ENCODE assay signal across 25 mouse cellular contexts in the genomic region with DNA sequence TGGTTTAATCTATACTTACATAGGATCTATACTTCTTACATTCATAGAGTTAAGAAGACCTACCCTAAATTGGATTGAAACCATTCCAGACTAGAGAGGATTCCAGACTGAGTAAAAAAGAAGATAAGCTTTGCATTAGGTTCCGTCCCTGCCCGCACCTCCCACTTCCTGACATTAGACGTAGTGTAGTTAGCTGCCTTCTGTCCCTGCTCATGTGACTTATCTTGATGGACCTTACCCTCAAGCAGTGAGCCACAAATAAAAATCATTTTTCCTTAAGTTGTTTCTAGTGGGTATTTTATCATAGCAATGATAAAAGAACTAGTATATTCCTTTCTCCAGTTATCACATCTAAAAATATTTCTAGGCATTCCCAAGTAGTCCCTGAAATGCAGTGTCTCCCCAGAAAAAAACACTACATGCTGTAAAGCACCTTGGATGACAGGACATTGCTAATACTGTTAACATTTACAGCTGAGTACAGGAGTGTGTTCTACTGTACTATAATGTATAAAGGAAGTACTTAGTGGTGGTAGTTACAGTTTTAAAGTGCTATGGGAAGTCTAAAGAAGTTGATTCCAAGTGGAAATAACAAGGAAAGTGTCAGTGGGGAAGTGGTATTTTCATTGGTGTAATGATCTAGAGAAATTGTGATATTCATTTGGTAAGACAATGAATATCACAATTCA. TPM values are rescaled to one million over a fixed set of nuclear protein-coding genes. Genes with fewer than 3 reads are reported as not detected.
DNase-seq lines count a peak whose midpoint lies in the region; ATAC-seq and TF ChIP-seq lines count a peak whose summit lies in the region.
"Had no signal": no experiment of that assay in that cellular context is flagged by ENCODE, and none has a peak within 500 bp of the region (broad histone marks: within the 10 kb centered on the region; RNA-seq: fewer than 3 reads in every experiment).

No protein-coding gene starts in this region.

- H3K27ac ChIP-seq in MEL (ENCODE audit: control insufficient read depth, low read depth, low read length): no peak overlapping the region
- no peak overlapping the region for H3K27ac ChIP-seq in intestine, embryonic 15.5 days
- H3K27ac ChIP-seq: forebrain, embryonic 10.5 days; forebrain, embryonic 13.5 days; gastrocnemius, adult 2 months; heart, embryonic 15.5 days; hindbrain, embryonic 10.5 days; hindbrain, embryonic 13.5 days had no signal

- ATAC-seq in intestine, embryonic 15.5 days: peak; percentile 93
- peak; percentile 44; the same call in 1 of the 2 replicates for ATAC-seq in megakaryocyte progenitor cell, adult 5-6 weeks (replicated peaks; ENCODE audit: poor library complexity)
- ATAC-seq: forebrain, embryonic 13.5 days; forebrain, embryonic 16.5 days; hindbrain, embryonic 16.5 days; Patski had no signal

- no peak for TF ChIP-seq POLR2A in MEL (IDR thresholded peaks at IDR 0.05; ENCODE audit: control insufficient read depth in 1 of 2, insufficient read depth in 1 of 2, low read depth in 1 of 2, low read length in 2 of 2, poor library complexity in 1 of 2)

- no peaks in the 10 kb centered on the region for H3K27me3 ChIP-seq in MEL (ENCODE audit: control insufficient read depth in 1 of 2, insufficient read depth in 2 of 2, low read length in 2 of 2)
- no peaks in the 10 kb centered on the region for H3K27me3 ChIP-seq in intestine, embryonic 15.5 days (replicated peaks)
- H3K27me3 ChIP-seq: forebrain, embryonic 13.5 days; heart, embryonic 12.5 days; heart, embryonic 15.5 days; hindbrain, embryonic 13.5 days; Patski had no signal

- WGBS in intestine, embryonic 15.5 days: 47% methylated on average over 3 of the region's 3 CpGs

- no peak overlapping the region for H3K4me3 ChIP-seq in MEL (ENCODE audit: control insufficient read depth in 1 of 2, insufficient read depth in 1 of 2, low read depth in 2 of 2, low read length in 2 of 2)
- no peak overlapping the region for H3K4me3 ChIP-seq in intestine, embryonic 15.5 days (replicated peaks)
- H3K4me3 ChIP-seq: forebrain, embryonic 10.5 days; forebrain, embryonic 13.5 days; gastrocnemius, adult 2 months; heart, embryonic 12.5 days; heart, embryonic 15.5 days; hindbrain, embryonic 10.5 days; hindbrain, embryonic 13.5 days had no signal

- no peak for TF ChIP-seq RAD21 in MEL (IDR thresholded peaks at IDR 0.05; ENCODE audit: low read depth, low read length)

- no peak for TF ChIP-seq EP300 in MEL (IDR thresholded peaks at IDR 0.05; ENCODE audit: low read depth in 1 of 2, low read length in 2 of 2)

- no peak overlapping the region for H3K9ac ChIP-seq in MEL (ENCODE audit: control insufficient read depth, low read depth, low read length, poor library complexity, severe bottlenecking)
- H3K9ac ChIP-seq in intestine, embryonic 15.5 days: no peak overlapping the region
- H3K9ac ChIP-seq: forebrain, embryonic 13.5 days; heart, embryonic 12.5 days; heart, embryonic 15.5 days; hindbrain, embryonic 13.5 days had no signal

- peaks cover 0 to 7% of the 10 kb centered on the region in 2 experiments; a peak in 2 of 4 replicates for H3K4me1 ChIP-seq in MEL (ENCODE audit: control insufficient read depth in 1 of 2, insufficient read depth in 2 of 2, low read length in 2 of 2)
- H3K4me1 ChIP-seq in intestine, embryonic 15.5 days (replicated peaks): no peaks in the 10 kb centered on the region
- H3K4me1 ChIP-seq: forebrain, embryonic 10.5 days; forebrain, embryonic 13.5 days; hindbrain, embryonic 10.5 days; hindbrain, embryonic 13.5 days had no signal

- H3K4me2 ChIP-seq in intestine, embryonic 15.5 days (replicated peaks): no peak overlapping the region
- H3K4me2 ChIP-seq: forebrain, embryonic 13.5 days; heart, embryonic 12.5 days; heart, embryonic 15.5 days; hindbrain, embryonic 13.5 days had no signal

- TF ChIP-seq CTCF in MEL (IDR thresholded peaks at IDR 0.05 in 2 of 3, conservative IDR thresholded peaks at IDR 0.05 in 1 of 3; ENCODE audit: control insufficient read depth in 1 of 3, insufficient read depth in 1 of 3, low read depth in 2 of 3, low read length in 3 of 3, poor library complexity in 1 of 3, severe bottlenecking in 1 of 3): no peak

- H3K79me2 ChIP-seq in MEL (ENCODE audit: control insufficient read depth, insufficient read depth, low read length, poor library complexity): no peaks in the 10 kb centered on the region

- peak; percentile 25 for DNase-seq in MEL (ENCODE audit: low read depth, low spot score)
- no peak for DNase-seq in cerebellum, adult 9-11 months
- DNase-seq in right cerebral cortex, postnatal 14 days: no peak
- no peak for DNase-seq in left cerebral cortex, adult 9 months (ENCODE audit: low spot score in 2 of 2)
- DNase-seq: adrenal gland, postnatal 10 days; adrenal gland, postnatal 36 days; cerebellum, adult 18-20 months; cerebellum, postnatal 10 days; cerebellum, postnatal 36 days; gastrocnemius, adult 2 months; gastrocnemius, postnatal 14 days; heart, adult 11 months; heart, postnatal 10 days; heart, postnatal 36 days had no signal

- H3K9me3 ChIP-seq in MEL (replicated peaks; ENCODE audit: insufficient read depth, low read length): no peaks in the 10 kb centered on the region
- no peaks in the 10 kb centered on the region for H3K9me3 ChIP-seq in intestine, embryonic 15.5 days
- H3K9me3 ChIP-seq: forebrain, embryonic 10.5 days; forebrain, embryonic 13.5 days; heart, embryonic 12.5 days; heart, embryonic 15.5 days; hindbrain, embryonic 10.5 days; hindbrain, embryonic 13.5 days had no signal

- H3K36me3 ChIP-seq in MEL (ENCODE audit: control insufficient read depth in 1 of 2, insufficient read depth in 2 of 2, low read length in 2 of 2): peaks cover 0 to 5% of the 10 kb centered on the region in 2 experiments; a peak in 3 of 4 replicates
- H3K36me3 ChIP-seq in intestine, embryonic 15.5 days: 0 out of 2 replicates have a peak, but pooled peaks cover 2% of the 10 kb centered on the region
- H3K36me3 ChIP-seq: hindbrain, embryonic 13.5 days had no signal

TF ChIP-seq in MEL, 35 proteins besides CTCF, POLR2A, EP300 and RAD21:
- TF ChIP-seq JUND (IDR thresholded peaks at IDR 0.05; ENCODE audit: low read depth, low read length): no peak
- peak; percentile 62; the same call in 1 of the 2 replicates for TF ChIP-seq USF1 (IDR thresholded peaks at IDR 0.05; ENCODE audit: low read depth, low read length)

RNA-seq across cellular contexts. Expression of a gene that starts 51.6 kb away (rescaled TPM):
- total RNA-seq in MEL (2012; rRNA removed): 11.8 and 15.1 TPM in 2 replicates
- 100 to 1,000 TPM in 1 of 2 experiments, 10 to 100 TPM in 1; 10.5 to 108 TPM for polyA plus RNA-seq in MEL (2012; ENCODE audit: insufficient read depth in 1 of 2, insufficient read length in 2 of 2, low read depth in 1 of 2, low replicate concordance in 2 of 2, missing spikeins in 1 of 2)
- 31.5 and 36.0 TPM in 2 replicates for polyA plus RNA-seq in intestine, embryonic 15.5 days (2015; fragmentation: Nextera tagmentation; extraction: Ambion mirVana)
- total RNA-seq in megakaryocyte progenitor cell, adult 5-6 weeks (2015): 11.2 and 12.7 TPM in 2 replicates
- total RNA-seq in megakaryocyte progenitor cell, adult 5-6 weeks (2017): 8.1 and 10.0 TPM in 2 replicates
